Mouse (Mus musculus): ENCODE measurements around the gene Sdhc.
"Not testable (repeated sequence)": the region's sequence is repeated elsewhere in the genome, so short reads cannot be mapped to it uniquely, and the experiment has no call there.

Gene Sdhc

DNA sequence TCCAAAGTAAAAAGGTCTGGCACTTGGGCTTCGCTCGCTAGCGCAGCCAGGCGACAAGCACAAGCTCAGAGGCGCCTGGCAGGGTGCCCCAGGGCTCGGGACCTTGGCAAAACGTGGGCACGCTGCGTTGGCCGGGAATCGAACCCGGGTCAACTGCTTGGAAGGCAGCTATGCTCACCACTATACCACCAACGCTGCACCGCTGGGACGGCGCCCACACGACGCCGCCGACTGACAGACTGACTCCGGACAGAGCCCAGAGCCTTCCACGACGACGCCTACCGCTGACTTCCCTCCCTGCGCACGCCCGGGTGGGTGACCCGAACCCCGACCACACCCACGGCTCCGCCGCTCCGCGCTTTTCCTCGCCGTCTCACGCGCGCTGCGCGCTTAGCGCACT, 70.6 kb downstream of the Sdhc start:
- DNase-seq (ENCODE audit: low read depth, low spot score) = not testable (repeated sequence)

DNA sequence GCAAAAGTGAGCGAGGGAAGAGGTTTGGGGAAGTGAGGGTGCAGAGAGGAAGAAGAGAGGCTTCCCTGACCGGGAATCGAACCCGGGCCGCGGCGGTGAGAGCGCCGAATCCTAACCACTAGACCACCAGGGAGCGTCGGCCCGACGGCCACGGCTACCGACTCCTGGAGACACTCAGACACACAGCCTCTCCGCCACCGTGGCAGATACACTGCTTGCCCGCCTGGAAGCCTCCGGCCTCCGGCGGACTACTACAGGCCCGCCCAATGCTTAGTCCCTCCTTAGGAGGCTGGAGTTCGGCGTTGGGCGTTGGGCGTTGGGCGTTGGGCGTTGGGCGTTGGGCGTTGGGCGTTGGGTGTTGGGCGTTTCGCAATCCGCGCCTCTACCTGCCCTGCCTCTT, 71.1 kb downstream of the Sdhc start:
- not testable (repeated sequence) for DNase-seq (ENCODE audit: low read depth, low spot score)

DNA sequence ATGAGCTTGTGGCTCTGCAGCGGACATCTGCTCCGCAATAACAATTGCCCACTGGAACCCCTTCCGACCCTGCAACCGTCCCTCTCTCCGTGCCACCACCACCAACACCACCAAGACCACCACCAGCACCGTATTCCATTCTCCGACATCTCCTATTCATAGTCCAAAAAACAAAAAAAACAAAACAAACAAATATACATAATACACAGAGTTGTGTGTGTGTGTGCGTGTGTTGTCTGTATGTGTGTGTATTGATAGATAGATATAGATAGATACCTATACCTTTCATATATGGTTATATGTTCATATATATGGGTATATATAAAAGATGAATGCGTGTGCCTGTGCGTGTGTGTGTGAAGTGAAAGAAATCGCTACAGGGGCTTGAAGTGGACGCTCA, 72.0 kb downstream of the Sdhc start:
- DNase-seq (ENCODE audit: low read depth, low spot score) = not testable (repeated sequence)

DNA sequence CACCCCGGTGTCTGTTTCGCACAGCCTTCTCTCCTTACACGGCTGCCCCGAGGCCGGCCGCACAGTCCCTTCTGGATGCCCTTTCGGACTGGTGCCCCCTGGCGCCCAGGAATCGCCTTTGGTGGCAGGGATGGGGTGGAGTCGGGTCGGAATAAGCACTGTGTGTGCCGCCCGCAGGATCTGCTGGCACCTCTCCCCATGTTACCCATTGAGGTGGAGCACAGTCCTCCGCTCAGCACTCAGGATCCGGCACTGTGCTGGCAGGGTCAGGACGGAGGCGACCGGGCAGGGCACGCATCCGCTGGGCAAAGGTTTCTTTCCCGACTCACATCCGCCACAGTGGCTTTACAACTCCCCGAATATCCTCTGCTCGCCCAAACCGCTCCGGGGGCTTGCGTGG, 72.4 kb downstream of the Sdhc start:
- DNase-seq (ENCODE audit: low read depth, low spot score) = not testable (repeated sequence)

DNA sequence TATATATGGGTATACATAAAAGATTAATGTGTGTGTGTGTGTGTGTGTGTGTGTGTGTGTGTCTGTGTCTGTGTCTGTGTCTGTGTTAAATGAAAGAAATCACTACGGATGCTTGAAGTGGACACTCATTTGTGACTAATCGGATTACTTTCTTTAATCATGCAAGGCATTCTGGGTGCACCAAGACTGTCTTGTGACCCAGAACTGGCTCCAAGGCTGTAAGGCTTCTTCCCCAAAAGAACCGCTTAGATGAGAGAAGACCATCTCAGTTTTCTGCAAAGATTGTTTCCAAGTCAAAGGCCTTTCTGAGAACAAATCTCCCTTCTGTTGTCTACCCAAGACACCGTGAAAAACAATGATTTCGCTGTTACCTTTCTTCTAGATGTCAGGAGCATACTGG, 73.2 kb downstream of the Sdhc start:
- not testable (repeated sequence) for DNase-seq (ENCODE audit: low read depth, low spot score)
